Mouse (Mus musculus): ENCODE measurements around the gene Gdpd3.

- TF ChIP-seq CTCF (IDR thresholded peaks at IDR 0.05; ENCODE audit: borderline replicate concordance, extremely low read depth, insufficient read depth, insufficient read length) (no peak), POLR2A (IDR thresholded peaks at IDR 0.05; ENCODE audit: borderline replicate concordance, extremely low read depth, insufficient read depth, insufficient read length, poor library complexity, severe bottlenecking) (no peak)
Measured at GRCm38 (mm10) chr7:126775978-126776234, 9.8 kb downstream of the Gdpd3 start.
